Mouse (Mus musculus) gastrocnemius, postnatal 4 days (tissue): Measurements from ENCODE around the gene Zfp595. TPM values are rescaled to one million over a fixed set of nuclear protein-coding genes. Genes with fewer than 3 reads are reported as not detected.
"Not testable (repeated sequence)": the region's sequence is repeated elsewhere in the genome, so short reads cannot be mapped to it uniquely, and the experiment has no call there.

ENCODE experiments used
- DNase-seq, 2 experiments: peaks; one replicate each; pipeline ENCODE4 v3.0.0; 2021 to 2022; ENCODE audit warnings: low spot score in 2 of 2, mixed read lengths in 2 of 2
- long read RNA-seq, 2 experiments: library from polyadenylated mRNA; stranded (forward); transcript quantifications; one replicate each; pipeline ENCODE4 v2.0.0; 2021
- total RNA-seq, 2 experiments: library from RNA; stranded (reverse); gene quantifications; 2 replicates each; pipeline ENCODE4 v1.2.3; 2021

Gene Zfp595
- 1 to 10 TPM; 1.7 to 2.7 TPM for total RNA-seq
- long read RNA-seq, experiment 1: 0 reads
- long read RNA-seq, experiment 2: 0 reads

GRCm38 (mm10) chr13:67332019-67332724 lies at the start of gene Zfp595:
Gene Zfp595, minus strand, starts transcription at chr13:67332570.
- DNase-seq: peak; percentile 45 to 70

- DNase-seq: not testable (repeated sequence)
Measured at GRCm38 (mm10) chr13:67376255-67376654, 43.9 kb upstream of the Zfp595 start.

- peak in 1 of 2 experiments; percentile 48 for DNase-seq
Measured at GRCm38 (mm10) chr13:67375050-67375911, 42.9 kb upstream of the Zfp595 start, which contains the start of the genes Gm28041 and Zfp456. Gene Gm28041, minus strand, starts transcription at chr13:67375733. Gene Zfp456, minus strand, starts transcription at chr13:67375810.

- DNase-seq: peak; percentile 61 to 83
Measured at GRCm38 (mm10) chr13:67360131-67360744, 27.9 kb upstream of the Zfp595 start, which contains the start of the genes Gm28044 and Zfp953. Gene Gm28044, minus strand, starts transcription at chr13:67360536. Gene Zfp953, minus strand, starts transcription at chr13:67360605.

GRCm38 (mm10) chr13:67351854-67352253 lies 19.5 kb upstream of the Zfp595 start:
- DNase-seq: no peak

- DNase-seq: no peak
Measured at GRCm38 (mm10) chr13:67343422-67343821, 11.1 kb upstream of the Zfp595 start.

- DNase-seq: no peak
Measured at GRCm38 (mm10) chr13:67332877-67333276, 507 bp upstream of the Zfp595 start.

- no peak for DNase-seq
Measured at GRCm38 (mm10) chr13:67306718-67307117, 25.7 kb downstream of the Zfp595 start.

GRCm38 (mm10) chr13:67305822-67306672 lies 26.3 kb downstream of the Zfp595 start, which contains the start of gene Zfp457:
Gene Zfp457, minus strand, starts transcription at chr13:67306485.
- DNase-seq: peak; percentile 52 to 81

- no peak for DNase-seq
Measured at GRCm38 (mm10) chr13:67278314-67278713, 54.1 kb downstream of the Zfp595 start, which contains the start of gene Zfp458. Gene Zfp458, minus strand, starts transcription at chr13:67278466.

- not testable (repeated sequence) for DNase-seq
Measured at GRCm38 (mm10) chr13:67269383-67270065, 62.8 kb downstream of the Zfp595 start.

- peak in 1 of 2 experiments; percentile 46 for DNase-seq
Measured at GRCm38 (mm10) chr13:67268568-67269369, 63.6 kb downstream of the Zfp595 start.

Other genes starting within 250 kb of the Zfp595 start
- gene Zfp708, start 234.6 kb downstream of the Zfp595 start, total RNA-seq: 1 to 10 TPM; 1.3 to 1.7 TPM
- 1 to 10 TPM; 2.0 to 2.3 TPM for gene Gm28557, start 224.0 kb downstream of the Zfp595 start, total RNA-seq
- under 1 TPM; 0.15 to 0.26 TPM for gene Rslcan18, start 216.3 kb downstream of the Zfp595 start, total RNA-seq
- 1 to 10 TPM; 2.8 to 3.4 TPM for gene Zfp759, start 210.9 kb downstream of the Zfp595 start, total RNA-seq
- 1 to 10 TPM; 1.8 to 2.4 TPM for gene Rsl1, start 159.4 kb downstream of the Zfp595 start, total RNA-seq
- gene Zfp455, start 138.1 kb downstream of the Zfp595 start, total RNA-seq: 1 to 10 TPM in 1 of 2 experiments, under 1 TPM in 1; 0.81 to 1.1 TPM
- gene Zfp458, start 54.1 kb downstream of the Zfp595 start, total RNA-seq: 1 to 10 TPM; 2.4 to 2.9 TPM
- 1 to 10 TPM; 1.1 TPM for gene Zfp457, start 26.1 kb downstream of the Zfp595 start, total RNA-seq
- gene Gm28044, start 28.0 kb upstream of the Zfp595 start, total RNA-seq: 1 to 10 TPM in 1 of 2 experiments, under 1 TPM in 1; 0.93 to 1.5 TPM
- 1 to 10 TPM; 1.3 to 1.5 TPM for gene Zfp953, start 28.0 kb upstream of the Zfp595 start, total RNA-seq
- gene Gm28041, start 43.2 kb upstream of the Zfp595 start, total RNA-seq: not detected
- under 1 TPM; 0.47 to 0.61 TPM for gene Zfp456, start 43.2 kb upstream of the Zfp595 start, total RNA-seq
- gene Zfp429, start 67.2 kb upstream of the Zfp595 start, total RNA-seq: 1 to 10 TPM; 2.0 to 2.4 TPM
- gene Zfp459, start 88.8 kb upstream of the Zfp595 start, total RNA-seq: under 1 TPM; 0.49 to 0.86 TPM
- 1 to 10 TPM; 4.0 to 5.5 TPM for gene Zfp874a, start 119.1 kb upstream of the Zfp595 start, total RNA-seq
- 1 to 10 TPM; 5.5 to 6.4 TPM for gene Zfp874b, start 151.7 kb upstream of the Zfp595 start, total RNA-seq
- gene Zfp58, start 168.0 kb upstream of the Zfp595 start, total RNA-seq: 1 to 10 TPM; 4.4 to 5.8 TPM
- not detected for gene Gm26965, start 193.6 kb upstream of the Zfp595 start, total RNA-seq
- 1 to 10 TPM; 8.4 to 8.6 TPM for gene Zfp87, start 193.6 kb upstream of the Zfp595 start, total RNA-seq
- gene Zfp748, start 221.3 kb upstream of the Zfp595 start, total RNA-seq: 1 to 10 TPM; 5.5 to 5.6 TPM